ENCODE assay signal across 8 mouse cellular contexts in genomic region chr8:95887578-95888284, GRCm38 (mm10). TPM values are rescaled to one million over a fixed set of nuclear protein-coding genes. Genes with fewer than 3 reads are reported as not detected.
A peak's percentile ranks its signal among the peaks of the same experiment; 100 is the strongest.
DNase-seq lines count a peak whose midpoint lies in the region; ATAC-seq and TF ChIP-seq lines count a peak whose summit lies in the region.

No protein-coding gene starts in this region.

- DNase-seq in A20 (ENCODE audit: low read depth, low spot score) (peak; percentile 91), liver (peak; percentile 87)
- DNase-seq in heart, embryonic 10.5 days (ENCODE audit: low spot score) = peak; percentile 96
- peak; percentile 58 to 62 for DNase-seq in spleen, postnatal 36 days (ENCODE audit: low spot score in 2 of 2)

- no peaks in the 10 kb centered on the region for H3K36me3 ChIP-seq in heart, embryonic 10.5 days
- no peaks in the 10 kb centered on the region for H3K36me3 ChIP-seq in kidney, embryonic 15.5 days

- WGBS in heart, embryonic 10.5 days = under 1% methylated on average over 38 of the region's 38 CpGs
- under 1% methylated on average over 38 of the region's 38 CpGs for WGBS in kidney, embryonic 15.5 days

- H3K27ac ChIP-seq in bone marrow macrophage, adult 2 months (ENCODE audit: insufficient read depth, low read depth, low read length) = peak overlapping the region; percentile 56
- H3K27ac ChIP-seq in embryonic fibroblast, embryonic 13.5 days (ENCODE audit: insufficient read depth, low read length) = peak overlapping the region; percentile 41
- H3K27ac ChIP-seq in heart, embryonic 10.5 days = peak overlapping the region; percentile 92
- peak overlapping the region; percentile 84 for H3K27ac ChIP-seq in kidney, embryonic 15.5 days

- no peak for TF ChIP-seq POLR2A in bone marrow macrophage, adult 2 months (IDR thresholded peaks at IDR 0.05; ENCODE audit: borderline replicate concordance, low read depth, low read length)
- TF ChIP-seq POLR2A in embryonic fibroblast, embryonic 13.5 days (IDR thresholded peaks at IDR 0.05; ENCODE audit: low read depth, low read length) = peak; percentile 7; the same call in 1 of the 2 replicates

- H3K4me1 ChIP-seq in bone marrow macrophage, adult 2 months (ENCODE audit: control insufficient read depth, insufficient read depth, low read length) = peaks cover 29% of the 10 kb centered on the region
- peaks cover 4% of the 10 kb centered on the region; the same call in 1 of the 2 replicates for H3K4me1 ChIP-seq in embryonic fibroblast, embryonic 13.5 days (ENCODE audit: control insufficient read depth, insufficient read depth, low read length)
- H3K4me1 ChIP-seq in heart, embryonic 10.5 days = peaks cover 29% of the 10 kb centered on the region
- H3K4me1 ChIP-seq in kidney, embryonic 15.5 days = peaks cover 34% of the 10 kb centered on the region

- no peak for TF ChIP-seq CTCF in bone marrow macrophage, adult 2 months (IDR thresholded peaks at IDR 0.05; ENCODE audit: low read depth, low read length)
- no peak for TF ChIP-seq CTCF in embryonic fibroblast, embryonic 13.5 days (IDR thresholded peaks at IDR 0.05; ENCODE audit: borderline replicate concordance, insufficient read depth, low read length)

- H3K27me3 ChIP-seq in heart, embryonic 10.5 days (ENCODE audit: insufficient read depth, poor library complexity, severe bottlenecking) = no peaks in the 10 kb centered on the region
- no peaks in the 10 kb centered on the region for H3K27me3 ChIP-seq in kidney, embryonic 15.5 days

- H3K4me3 ChIP-seq in bone marrow macrophage, adult 2 months (ENCODE audit: insufficient read depth, low read length) = peak overlapping the region; percentile 75
- peak overlapping the region; percentile 85 for H3K4me3 ChIP-seq in embryonic fibroblast, embryonic 13.5 days (ENCODE audit: insufficient read depth, low read length)
- peak overlapping the region; percentile 80 for H3K4me3 ChIP-seq in heart, embryonic 10.5 days
- peak overlapping the region; percentile 97 for H3K4me3 ChIP-seq in kidney, embryonic 15.5 days (replicated peaks)

- H3K4me2 ChIP-seq in kidney, embryonic 15.5 days = peak overlapping the region; percentile 75

- peak; percentile 96 for ATAC-seq in kidney, embryonic 15.5 days (replicated peaks; ENCODE audit: low FRiP score)
- ATAC-seq in monocyte, adult 5-6 weeks (replicated peaks; ENCODE audit: insufficient number of reproducible peaks, low FRiP score, low TSS enrichment, poor library complexity, severe bottlenecking) = peak; percentile 57

- peak overlapping the region; percentile 83 for H3K9ac ChIP-seq in kidney, embryonic 15.5 days

- no peaks in the 10 kb centered on the region for H3K9me3 ChIP-seq in heart, embryonic 10.5 days
- no peaks in the 10 kb centered on the region for H3K9me3 ChIP-seq in kidney, embryonic 15.5 days (replicated peaks)

RNA-seq across cellular contexts. Expression of gene Got2, which starts 0.6 kb away (rescaled TPM):
- polyA plus RNA-seq in bone marrow macrophage, adult 2 months (2012; ENCODE audit: insufficient read depth, insufficient read length, missing spikeins) = 56.2 and 66.5 TPM in 2 replicates
- polyA plus RNA-seq in embryonic fibroblast, embryonic 13.5 days (2011; ENCODE audit: insufficient read length, low read depth, missing spikeins) = 122 and 144 TPM in 2 replicates
- 244 and 290 TPM in 2 replicates for polyA plus RNA-seq in heart, embryonic 10.5 days (2016; fragmentation: Nextera tagmentation; extraction: Ambion mirVana)
- polyA plus RNA-seq in kidney, embryonic 15.5 days (2015; fragmentation: Nextera tagmentation; extraction: Ambion mirVana) = 225 and 248 TPM in 2 replicates
- 31.7 to 47.7 TPM (median 45.7 TPM) in 3 replicates for total RNA-seq in monocyte, adult 5-6 weeks (2017)

RNA-seq across cellular contexts. Expression of gene Slc38a7, which starts 34.4 kb away (rescaled TPM):
- polyA plus RNA-seq in bone marrow macrophage, adult 2 months (2012; ENCODE audit: insufficient read depth, insufficient read length, missing spikeins) = 27.9 and 36.4 TPM in 2 replicates
- polyA plus RNA-seq in embryonic fibroblast, embryonic 13.5 days (2011; ENCODE audit: insufficient read length, low read depth, missing spikeins) = 16.7 and 23.2 TPM in 2 replicates
- polyA plus RNA-seq in heart, embryonic 10.5 days (2016; fragmentation: Nextera tagmentation; extraction: Ambion mirVana) = 13.5 and 14.3 TPM in 2 replicates
- polyA plus RNA-seq in kidney, embryonic 15.5 days (2015; fragmentation: Nextera tagmentation; extraction: Ambion mirVana) = 14.6 and 16.4 TPM in 2 replicates
- 5.0 to 16.9 TPM (median 5.9 TPM) in 3 replicates for total RNA-seq in monocyte, adult 5-6 weeks (2017)

Comparison
In these comparisons a context has a peak if more than half of its experiments do, and no peak if none do; other contexts are left out.
1. Peak in every context shown above with its lines: DNase-seq, ATAC-seq, H3K4me3 ChIP-seq and H3K27ac ChIP-seq.
2. H3K27ac ChIP-seq: peak in every context shown above with its lines; median percentile 92 in heart, embryonic 10.5 days; 84 in kidney, embryonic 15.5 days; 56 in bone marrow macrophage, adult 2 months; 41 in embryonic fibroblast, embryonic 13.5 days.